Mouse (Mus musculus): ENCODE data around the gene 1700028J19Rik.
"Not testable (repeated sequence)": the region's sequence is repeated elsewhere in the genome, so short reads cannot be mapped to it uniquely, and the experiment has no call there.

1700028J19Rik gene

GRCm38 (mm10) chr7:44250732-44251275 lies 4.3 kb upstream of the 1700028J19Rik start:
- DNase-seq (ENCODE audit: low read depth, low spot score): not testable (repeated sequence)

- no peak for DNase-seq (ENCODE audit: low read depth, low spot score)
Observed at GRCm38 (mm10) chr7:44249248-44249647, 2.8 kb upstream of the 1700028J19Rik start.

GRCm38 (mm10) chr7:44247971-44248370 lies 1.5 kb upstream of the 1700028J19Rik start:
- no peak for DNase-seq (ENCODE audit: low read depth, low spot score)

- DNase-seq (ENCODE audit: low read depth, low spot score): peak; percentile 81
Observed at GRCm38 (mm10) chr7:44246984-44247470, 532 bp upstream of the 1700028J19Rik start.

- DNase-seq (ENCODE audit: low read depth, low spot score): no peak
Observed at GRCm38 (mm10) chr7:44244080-44244479, 2.4 kb downstream of the 1700028J19Rik start.

- no peak for DNase-seq (ENCODE audit: low read depth, low spot score)
Observed at GRCm38 (mm10) chr7:44241163-44241562, 5.3 kb downstream of the 1700028J19Rik start.

- DNase-seq (ENCODE audit: low read depth, low spot score): no peak
Observed at GRCm38 (mm10) chr7:44240712-44241111, 5.8 kb downstream of the 1700028J19Rik start.

GRCm38 (mm10) chr7:44239913-44240312 lies 6.6 kb downstream of the 1700028J19Rik start:
- no peak for DNase-seq (ENCODE audit: low read depth, low spot score)

- no peak for DNase-seq (ENCODE audit: low read depth, low spot score)
Observed at GRCm38 (mm10) chr7:44235909-44236308, 10.6 kb downstream of the 1700028J19Rik start, which contains the start of gene Gm36864. Gene Gm36864, plus strand, starts transcription at chr7:44236177.

- DNase-seq (ENCODE audit: low read depth, low spot score): no peak
Observed at GRCm38 (mm10) chr7:44225076-44225475, 21.4 kb downstream of the 1700028J19Rik start, which contains the start of gene Klk1. Gene Klk1, plus strand, starts transcription at chr7:44225360.

GRCm38 (mm10) chr7:44222335-44222734 lies 24.2 kb downstream of the 1700028J19Rik start:
- DNase-seq (ENCODE audit: low read depth, low spot score): not testable (repeated sequence)

- not testable (repeated sequence) for DNase-seq (ENCODE audit: low read depth, low spot score)
Observed at GRCm38 (mm10) chr7:44221601-44222000, 24.9 kb downstream of the 1700028J19Rik start.

GRCm38 (mm10) chr7:44215645-44216044 lies 30.9 kb downstream of the 1700028J19Rik start, which contains the start of gene Klk1b5:
Gene Klk1b5, plus strand, starts transcription at chr7:44215945.
- no peak for DNase-seq (ENCODE audit: low read depth, low spot score)

- no peak for DNase-seq (ENCODE audit: low read depth, low spot score)
Observed at GRCm38 (mm10) chr7:44208307-44208706, 38.2 kb downstream of the 1700028J19Rik start.

GRCm38 (mm10) chr7:44207135-44207534 lies 39.4 kb downstream of the 1700028J19Rik start, which contains the start of gene Klk1b4:
Gene Klk1b4, plus strand, starts transcription at chr7:44207435.
- DNase-seq (ENCODE audit: low read depth, low spot score): not testable (repeated sequence)

- DNase-seq (ENCODE audit: low read depth, low spot score): no peak
Observed at GRCm38 (mm10) chr7:44197891-44198290, 48.6 kb downstream of the 1700028J19Rik start, which contains the start of gene Klk1b3. Gene Klk1b3, plus strand, starts transcription at chr7:44198191.

GRCm38 (mm10) chr7:44193466-44193865 lies 53.0 kb downstream of the 1700028J19Rik start:
- not testable (repeated sequence) for DNase-seq (ENCODE audit: low read depth, low spot score)

GRCm38 (mm10) chr7:44187936-44188335 lies 58.6 kb downstream of the 1700028J19Rik start, which contains the start of gene Klk1b24:
Gene Klk1b24, plus strand, starts transcription at chr7:44188236.
- not testable (repeated sequence) for DNase-seq (ENCODE audit: low read depth, low spot score)

GRCm38 (mm10) chr7:44186516-44186915 lies 60.0 kb downstream of the 1700028J19Rik start:
- not testable (repeated sequence) for DNase-seq (ENCODE audit: low read depth, low spot score)
